Mouse (Mus musculus) MEL (cell line): ENCODE measurements at regions not wholly inside any gene's neighbourhood (a gene's known extent, or its start where the extent isn't known, plus 50 kb on each side); places are given as distances from the start of the nearest gene placed in this dataset.

Experiments used
- DNase-seq: peaks from one replicate; pipeline ENCODE4 v3.0.0; 2011; ENCODE audit warnings: low read depth, low spot score
- H3K27ac ChIP-seq: 2 replicates; pipeline ENCODE4 v1.5.1; 2012; ENCODE audit warnings: low read depth, mild to moderate bottlenecking, control low read depth, low read length, moderate library complexity; ENCODE audit not compliant: control insufficient read depth
- H3K27me3 ChIP-seq, 2 experiments: fragments of 150-350 bp in 1 of 2; sonication (generic) in 1 of 2; 2 replicates each; pipeline ENCODE4 v1.6.1; 2012; ENCODE audit warnings: low read length in 2 of 2, mild to moderate bottlenecking in 2 of 2, improper control_type of control experiment in 1 of 2, moderate library complexity in 1 of 2; ENCODE audit not compliant: insufficient read depth in 2 of 2, control insufficient read depth in 1 of 2
- H3K36me3 ChIP-seq, 2 experiments: 2 replicates each; pipeline ENCODE4 v1.6.1; 2012 to 2014; ENCODE audit warnings: low read length in 2 of 2, improper control_type of control experiment in 1 of 2, inconsistent platforms in 1 of 2, mild to moderate bottlenecking in 1 of 2; ENCODE audit not compliant: insufficient read depth in 2 of 2, control insufficient read depth in 1 of 2
- H3K4me1 ChIP-seq, 2 experiments: fragments of 150-350 bp in 1 of 2; sonication (generic) in 1 of 2; 2 replicates each; pipeline ENCODE4 v1.6.1; 2012; ENCODE audit warnings: low read length in 2 of 2, improper control_type of control experiment in 1 of 2, mild to moderate bottlenecking in 1 of 2; ENCODE audit not compliant: insufficient read depth in 2 of 2, control insufficient read depth in 1 of 2
- H3K4me3 ChIP-seq, 2 experiments: fragments of 150-350 bp in 1 of 2; sonication (generic) in 1 of 2; 2 replicates each; pipeline ENCODE4 v1.5.1; 2012; ENCODE audit warnings: low read depth in 2 of 2, low read length in 2 of 2, mild to moderate bottlenecking in 2 of 2, moderate library complexity in 2 of 2, control low read depth in 1 of 2, improper control_type of control experiment in 1 of 2; ENCODE audit not compliant: control insufficient read depth in 1 of 2, insufficient read depth in 1 of 2
- H3K79me2 ChIP-seq: 2 replicates; pipeline ENCODE4 v1.6.1; 2012; ENCODE audit warnings: mild to moderate bottlenecking, low read length, moderate library complexity; ENCODE audit not compliant: control insufficient read depth, poor library complexity, insufficient read depth
- H3K9ac ChIP-seq: 2 replicates; pipeline ENCODE4 v1.6.1; 2012; ENCODE audit warnings: low read depth, mild to moderate bottlenecking, control low read depth, low read length, moderate library complexity; ENCODE audit not compliant: control insufficient read depth, poor library complexity, severe bottlenecking
- H3K9me3 ChIP-seq: fragments of 150-350 bp; sonication (generic); replicated peaks from 2 replicates; pipeline ENCODE4 v1.6.1; 2012; ENCODE audit warnings: mild to moderate bottlenecking, low read length, improper control_type of control experiment, moderate library complexity; ENCODE audit not compliant: insufficient read depth
- BHLHE40 ChIP-seq: IDR thresholded peaks from 2 replicates; pipeline ENCODE4 v1.6.1; 2012; ENCODE audit warnings: low read depth, mild to moderate bottlenecking, inconsistent platforms, low read length, improper control_type of control experiment, borderline replicate concordance
- CHD2 ChIP-seq: IDR thresholded peaks from 2 replicates; pipeline ENCODE4 v1.6.1; 2011; ENCODE audit warnings: low read length, improper control_type of control experiment
- CTCF ChIP-seq, 3 experiments: IDR thresholded peaks in 2 of 3; conservative IDR thresholded peaks in 1 of 3; 2 replicates each; pipeline ENCODE4 v1.5.1; 2011 to 2012; ENCODE audit warnings: low read length in 3 of 3, low read depth in 2 of 3, mild to moderate bottlenecking in 2 of 3, improper control_type of control experiment in 1 of 3, inconsistent platforms in 1 of 3, mixed read lengths in 1 of 3, moderate library complexity in 1 of 3; ENCODE audit not compliant: control insufficient read depth in 1 of 3, insufficient read depth in 1 of 3, poor library complexity in 1 of 3, severe bottlenecking in 1 of 3
- E2F4 ChIP-seq: IDR thresholded peaks from 2 replicates; pipeline ENCODE4 v1.6.1; 2011; ENCODE audit warnings: low read depth, low read length, improper control_type of control experiment, borderline replicate concordance
- ELF1 ChIP-seq: IDR thresholded peaks from 2 replicates; pipeline ENCODE4 v1.6.1; 2014; ENCODE audit warnings: low read depth, mild to moderate bottlenecking, inconsistent platforms, low read length, improper control_type of control experiment, moderate library complexity
- EP300 ChIP-seq, 2 experiments: IDR thresholded peaks; 2 replicates each; pipeline ENCODE4 v1.6.1; 2011; ENCODE audit warnings: improper control_type of control experiment in 2 of 2, low read length in 2 of 2, low read depth in 1 of 2, mild to moderate bottlenecking in 1 of 2
- ETS1 ChIP-seq: IDR thresholded peaks from 2 replicates; pipeline ENCODE4 v1.6.1; 2012; ENCODE audit warnings: low read depth, mild to moderate bottlenecking, inconsistent platforms, low read length, improper control_type of control experiment, moderate library complexity
- JUND ChIP-seq: IDR thresholded peaks from 2 replicates; pipeline ENCODE4 v1.6.1; 2011; ENCODE audit warnings: low read depth, mild to moderate bottlenecking, improper control_type of control experiment, low read length
- KAT2A ChIP-seq: conservative IDR thresholded peaks from 2 replicates; pipeline ENCODE4 v1.6.1; 2012; ENCODE audit warnings: low read depth, low read length, improper control_type of control experiment, inconsistent platforms
- MAX ChIP-seq: IDR thresholded peaks from 2 replicates; pipeline ENCODE4 v1.6.1; 2011; ENCODE audit warnings: low read length, improper control_type of control experiment
- MEF2A ChIP-seq: IDR thresholded peaks from 2 replicates; pipeline ENCODE4 v1.6.1; 2014; ENCODE audit warnings: low read depth, mild to moderate bottlenecking, inconsistent platforms, low read length, improper control_type of control experiment; ENCODE audit not compliant: poor library complexity, insufficient replicate concordance, severe bottlenecking; ENCODE audit errors: extremely low read depth
- MYB ChIP-seq: IDR thresholded peaks from 2 replicates; pipeline ENCODE4 v1.6.1; 2011; ENCODE audit warnings: mild to moderate bottlenecking, low read depth, low read length, improper control_type of control experiment
- MYC ChIP-seq: IDR thresholded peaks from 2 replicates; pipeline ENCODE4 v1.6.1; 2011; ENCODE audit warnings: low read depth, mild to moderate bottlenecking, low read length, improper control_type of control experiment, moderate library complexity
- NELFE ChIP-seq: IDR thresholded peaks from 2 replicates; pipeline ENCODE4 v1.6.1; 2011; ENCODE audit warnings: low read depth, low read length, improper control_type of control experiment
- NRF1 ChIP-seq: IDR thresholded peaks from 2 replicates; pipeline ENCODE4 v1.6.1; 2014; ENCODE audit warnings: low read depth, mild to moderate bottlenecking, inconsistent platforms, low read length, improper control_type of control experiment, moderate library complexity; ENCODE audit not compliant: poor library complexity, insufficient read depth, severe bottlenecking
- POLR2A ChIP-seq, 2 experiments: IDR thresholded peaks; 2 replicates each; pipeline ENCODE4 v1.6.1; 2011 to 2012; ENCODE audit warnings: low read length in 2 of 2, mild to moderate bottlenecking in 2 of 2, control low read depth in 1 of 2, improper control_type of control experiment in 1 of 2, low read depth in 1 of 2, moderate library complexity in 1 of 2; ENCODE audit not compliant: control insufficient read depth in 1 of 2, insufficient read depth in 1 of 2, poor library complexity in 1 of 2
- POLR2AphosphoS2 ChIP-seq: IDR thresholded peaks from 2 replicates; pipeline ENCODE4 v1.6.1; 2011; ENCODE audit warnings: low read length, improper control_type of control experiment
- POLR2AphosphoS5 ChIP-seq: IDR thresholded peaks from 2 replicates; pipeline ENCODE4 v1.6.1; 2012; ENCODE audit warnings: low read depth, borderline replicate concordance, mild to moderate bottlenecking, inconsistent platforms, low read length, moderate library complexity, mixed read lengths
- RCOR1 ChIP-seq: IDR thresholded peaks from 2 replicates; pipeline ENCODE4 v1.6.1; 2012; ENCODE audit warnings: low read depth, mild to moderate bottlenecking, inconsistent platforms, low read length, improper control_type of control experiment
- SMC3 ChIP-seq: IDR thresholded peaks from 2 replicates; pipeline ENCODE4 v1.6.1; 2011; ENCODE audit warnings: low read depth, low read length, improper control_type of control experiment
- USF1 ChIP-seq: IDR thresholded peaks from 2 replicates; pipeline ENCODE4 v1.6.1; 2014; ENCODE audit warnings: low read depth, mild to moderate bottlenecking, inconsistent platforms, low read length, improper control_type of control experiment, moderate library complexity
- ZMIZ1 ChIP-seq: IDR thresholded peaks from 2 replicates; pipeline ENCODE4 v1.6.1; 2012; ENCODE audit warnings: low read depth, mild to moderate bottlenecking, inconsistent platforms, low read length, improper control_type of control experiment, moderate library complexity
- ZNF384 ChIP-seq: IDR thresholded peaks from 2 replicates; pipeline ENCODE4 v1.6.1; 2012; ENCODE audit warnings: low read depth, mild to moderate bottlenecking, inconsistent platforms, low read length, improper control_type of control experiment

DNA sequence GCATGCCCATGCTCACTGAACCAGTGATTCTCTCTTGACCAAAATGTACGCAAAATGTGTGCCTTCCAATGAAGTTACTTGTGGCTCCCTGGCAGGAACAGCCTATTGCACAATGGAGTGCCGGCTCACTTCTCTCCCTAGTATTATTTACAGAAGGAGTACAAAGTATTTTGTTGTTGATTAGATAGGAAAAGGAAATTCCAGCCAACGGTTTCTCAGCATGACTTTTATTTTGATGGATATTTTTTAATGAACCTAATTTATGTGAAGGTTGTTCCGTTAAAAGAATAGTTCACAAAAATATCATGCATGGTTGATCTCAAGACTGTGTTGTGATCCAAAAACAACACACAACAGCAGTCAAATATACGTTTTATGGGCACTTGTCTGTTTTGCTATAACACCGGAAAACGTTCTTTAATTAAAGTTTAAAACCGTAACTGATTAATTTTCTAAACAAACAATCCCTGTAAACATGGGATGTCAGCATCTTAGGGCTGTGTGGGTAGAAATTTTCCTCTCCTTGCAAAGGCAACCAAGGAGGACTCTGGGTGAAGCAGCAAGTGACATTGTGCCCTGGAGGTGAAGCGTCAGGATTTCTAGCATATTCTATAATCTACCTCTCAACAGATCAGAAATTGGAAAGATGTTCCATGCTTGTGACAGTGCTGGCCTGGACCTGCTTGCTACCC lies 116.3 kb upstream of the Gm10295 start:
- Histone ChIP-seq H3K27ac (no peak overlapping the region), H3K4me1 (no peaks in the 10 kb centered on the region), H3K79me2 (no peaks in the 10 kb centered on the region), H3K9ac (no peak overlapping the region), H3K27me3 (no peaks in the 10 kb centered on the region), H3K9me3 (no peaks in the 10 kb centered on the region), H3K4me3 (no peak overlapping the region), H3K36me3 (no peaks in the 10 kb centered on the region)
- no peak for TF ChIP-seq KAT2A
- TF ChIP-seq MYC, result no peak
- TF ChIP-seq E2F4, result no peak
- TF ChIP-seq MYB, result no peak
- no peak for TF ChIP-seq JUND
- TF ChIP-seq BHLHE40, result no peak
- TF ChIP-seq POLR2AphosphoS5, result no peak
- no peak for TF ChIP-seq NELFE
- TF ChIP-seq SMC3, result no peak
- no peak for TF ChIP-seq POLR2A (IDR thresholded peaks at IDR 0.05; ENCODE audit: control insufficient read depth in 1 of 2, insufficient read depth in 1 of 2, low read depth in 1 of 2, low read length in 2 of 2, poor library complexity in 1 of 2)
- no peak for TF ChIP-seq POLR2AphosphoS2
- no peak for TF ChIP-seq ELF1
- no peak for TF ChIP-seq ZNF384
- TF ChIP-seq ZMIZ1, result no peak
- DNase-seq, result no peak

DNA sequence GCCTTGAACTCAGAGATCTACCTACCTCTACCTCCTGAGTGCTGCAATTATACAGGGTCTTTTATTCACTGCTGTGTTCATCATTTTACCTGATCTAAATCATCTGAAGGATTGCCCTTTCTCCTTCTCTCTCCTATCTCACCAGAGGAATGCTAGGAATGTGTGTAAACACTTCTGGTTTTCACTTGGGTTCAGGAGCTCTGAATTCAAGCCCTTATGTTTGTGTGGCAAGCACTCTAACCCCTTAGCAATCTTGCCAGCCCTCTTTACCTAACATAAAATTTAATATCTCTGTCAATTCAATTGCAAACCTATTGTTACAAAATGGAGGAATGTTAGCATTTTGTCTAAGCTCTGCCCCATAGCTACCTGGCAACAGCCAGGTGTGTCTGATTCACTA lies 112.8 kb upstream of the Gm10295 start:
- TF ChIP-seq KAT2A (no peak), ZMIZ1 (no peak), EP300 (IDR thresholded peaks at IDR 0.05; ENCODE audit: low read depth in 1 of 2, low read length in 2 of 2) (no peak), CHD2 (no peak), ETS1 (no peak), MYC (no peak), CTCF (IDR thresholded peaks at IDR 0.05 in 2 of 3, conservative IDR thresholded peaks at IDR 0.05 in 1 of 3; ENCODE audit: control insufficient read depth in 1 of 3, insufficient read depth in 1 of 3, low read depth in 2 of 3, low read length in 3 of 3, poor library complexity in 1 of 3, severe bottlenecking in 1 of 3) (no peak), USF1 (no peak), MEF2A (no peak), MYB (no peak), ELF1 (no peak), MAX (no peak), NRF1 (no peak), ZNF384 (no peak), RCOR1 (no peak)
- no peaks in the 10 kb centered on the region for H3K36me3 ChIP-seq
- no peak overlapping the region for H3K9ac ChIP-seq

More for the DNA sequence above, 112.8 kb upstream of the Gm10295 start:
- Histone ChIP-seq H3K4me3 (no peak overlapping the region), H3K4me1 (no peaks in the 10 kb centered on the region), H3K9me3 (no peaks in the 10 kb centered on the region), H3K27ac (no peak overlapping the region), H3K79me2 (no peaks in the 10 kb centered on the region), H3K27me3 (no peaks in the 10 kb centered on the region)
- DNase-seq, result no peak
